In genomic region chr8:105347428-105348221, GRCm38 (mm10) we compare ENCODE assay signal across 8 mouse cellular contexts. TPM values are rescaled to one million over a fixed set of nuclear protein-coding genes. Genes with fewer than 3 reads are reported as not detected.
DNase-seq lines count a peak whose midpoint lies in the region; ATAC-seq and TF ChIP-seq lines count a peak whose summit lies in the region.

Gene Fhod1, minus strand, starts transcription at chr8:105347953.

- peak within 1 kb of the TSS; percentile 70 for H3K4me3 ChIP-seq in embryonic facial prominence, embryonic 11.5 days (ENCODE audit: low read depth, low read length)
- peak within 1 kb of the TSS; percentile 75 for H3K4me3 ChIP-seq in limb, embryonic 12.5 days (replicated peaks)
- peak within 1 kb of the TSS; percentile 69 for H3K4me3 ChIP-seq in midbrain, embryonic 15.5 days
- H3K4me3 ChIP-seq in spleen, adult 2 months (ENCODE audit: extremely low read depth, insufficient read depth, insufficient read length), result peak within 1 kb of the TSS; percentile 84

- H3K4me2 ChIP-seq in embryonic facial prominence, embryonic 11.5 days (ENCODE audit: low read depth, low read length), result peak within 1 kb of the TSS; percentile 98
- peak within 1 kb of the TSS; percentile 94 for H3K4me2 ChIP-seq in limb, embryonic 12.5 days
- H3K4me2 ChIP-seq in midbrain, embryonic 15.5 days, result peak within 1 kb of the TSS; percentile 98

- no peaks in the 10 kb centered on the region for H3K9me3 ChIP-seq in embryonic facial prominence, embryonic 11.5 days (replicated peaks; ENCODE audit: control insufficient read depth, low read length)
- H3K9me3 ChIP-seq in limb, embryonic 12.5 days, result no peaks in the 10 kb centered on the region
- no peaks in the 10 kb centered on the region for H3K9me3 ChIP-seq in midbrain, embryonic 15.5 days

- peak within 1 kb of the TSS; percentile 77 for H3K9ac ChIP-seq in embryonic facial prominence, embryonic 11.5 days (replicated peaks; ENCODE audit: low read length)
- peak within 1 kb of the TSS; percentile 83 for H3K9ac ChIP-seq in limb, embryonic 12.5 days (replicated peaks)
- peak within 1 kb of the TSS; percentile 69 for H3K9ac ChIP-seq in midbrain, embryonic 15.5 days

- no peaks in the 10 kb centered on the region for H3K36me3 ChIP-seq in embryonic facial prominence, embryonic 11.5 days (replicated peaks; ENCODE audit: control insufficient read depth, insufficient read depth, low read depth, low read length)
- H3K36me3 ChIP-seq in limb, embryonic 12.5 days, result no peaks in the 10 kb centered on the region
- H3K36me3 ChIP-seq in midbrain, embryonic 15.5 days (replicated peaks), result no peaks in the 10 kb centered on the region
- no peaks in the 10 kb centered on the region for H3K36me3 ChIP-seq in spleen, adult 2 months (ENCODE audit: control insufficient read depth, insufficient read depth, low read length)

- peak; percentile 87 for DNase-seq in layer of hippocampus, adult 11-12 months (ENCODE audit: low spot score)
- DNase-seq in layer of hippocampus, adult 9-10 months (ENCODE audit: low spot score), result no peak
- DNase-seq in embryonic facial prominence, embryonic 11.5 days (ENCODE audit: low spot score), result peak; percentile 98
- peak; percentile 97 for DNase-seq in kidney, adult 11 months
- peak; percentile 66 to 90 for DNase-seq in spleen, adult 2 months (ENCODE audit: low read depth in 1 of 2, low spot score in 2 of 2)

- no peak for TF ChIP-seq CTCF in spleen, adult 2 months (IDR thresholded peaks at IDR 0.05; ENCODE audit: extremely low read depth, insufficient read depth, insufficient read length, insufficient replicate concordance)

- no peaks in the 10 kb centered on the region for H3K27me3 ChIP-seq in embryonic facial prominence, embryonic 11.5 days (ENCODE audit: control insufficient read depth, insufficient read depth, low read length)
- H3K27me3 ChIP-seq in limb, embryonic 12.5 days, result no peaks in the 10 kb centered on the region; the same call in 1 of the 2 replicates
- H3K27me3 ChIP-seq in midbrain, embryonic 15.5 days (replicated peaks), result peaks cover 14% of the 10 kb centered on the region
- H3K27me3 ChIP-seq in spleen, adult 2 months (ENCODE audit: control insufficient read depth, insufficient read depth, low read length), result peaks cover 5% of the 10 kb centered on the region

- peak; percentile 81 for ATAC-seq in embryonic facial prominence, embryonic 11.5 days (replicated peaks; ENCODE audit: insufficient number of reproducible peaks, low FRiP score, low TSS enrichment, low read depth)
- ATAC-seq in granulocyte monocyte progenitor cell, adult 5-6 weeks (replicated peaks; ENCODE audit: poor library complexity, severe bottlenecking), result peak; percentile 80
- ATAC-seq in limb, embryonic 12.5 days (ENCODE audit: insufficient number of reproducible peaks, insufficient read depth, low FRiP score, low TSS enrichment, low read depth), result peak; percentile 87
- ATAC-seq in midbrain, embryonic 15.5 days (replicated peaks), result peak; percentile 86

- peaks cover 9% of the 10 kb centered on the region for H3K4me1 ChIP-seq in embryonic facial prominence, embryonic 11.5 days (ENCODE audit: control insufficient read depth, insufficient read depth, low read length)
- H3K4me1 ChIP-seq in limb, embryonic 12.5 days (replicated peaks), result peaks cover 32% of the 10 kb centered on the region
- peaks cover 40% of the 10 kb centered on the region for H3K4me1 ChIP-seq in midbrain, embryonic 15.5 days
- peaks cover 11% of the 10 kb centered on the region for H3K4me1 ChIP-seq in spleen, adult 2 months (ENCODE audit: control insufficient read depth, insufficient read depth, insufficient read length)

- H3K27ac ChIP-seq in embryonic facial prominence, embryonic 11.5 days (replicated peaks; ENCODE audit: low read depth, low read length), result peak within 1 kb of the TSS; percentile 56
- H3K27ac ChIP-seq in limb, embryonic 12.5 days, result peak within 1 kb of the TSS; percentile 90
- H3K27ac ChIP-seq in midbrain, embryonic 15.5 days, result peak within 1 kb of the TSS; percentile 80
- H3K27ac ChIP-seq in spleen, adult 2 months (ENCODE audit: insufficient read depth, low read length), result peak within 1 kb of the TSS; percentile 69

- peak; percentile 39; the same call in 1 of the 2 replicates for TF ChIP-seq POLR2A in spleen, adult 2 months (IDR thresholded peaks at IDR 0.05; ENCODE audit: low read depth, low read length)

- WGBS in embryonic facial prominence, embryonic 11.5 days, result under 1% methylated on average over 53 of the region's 53 CpGs
- under 1% methylated on average over 53 of the region's 53 CpGs for WGBS in limb, embryonic 12.5 days
- WGBS in midbrain, embryonic 15.5 days, result under 1% methylated on average over 53 of the region's 53 CpGs
- WGBS in spleen, adult 2 months, result under 1% methylated on average over 53 of the region's 53 CpGs

RNA-seq across cellular contexts. Expression of gene Fhod1, which starts in this region (rescaled TPM):
- 1.8 and 2.6 TPM in 2 replicates for polyA plus RNA-seq in embryonic facial prominence, embryonic 11.5 days (2014; fragmentation: Nextera tagmentation; extraction: Ambion mirVana)
- total RNA-seq in granulocyte monocyte progenitor cell, adult 5-6 weeks (2014; fragmentation: Nextera tagmentation), result 7.0 and 12.9 TPM in 2 replicates
- 2.5 and 2.6 TPM in 2 replicates for total RNA-seq in granulocyte monocyte progenitor cell, adult 5-6 weeks (2017)
- polyA plus RNA-seq in limb, embryonic 12.5 days (2016; fragmentation: Nextera tagmentation; extraction: Ambion mirVana), result 1.6 and 2.3 TPM in 2 replicates
- 0.88 and 1.2 TPM in 2 replicates for polyA plus RNA-seq in midbrain, embryonic 15.5 days (2015; fragmentation: Nextera tagmentation; extraction: Ambion mirVana)
- polyA plus RNA-seq in spleen, adult 2 months (2012; rRNA removed), result 52.0 and 58.1 TPM in 2 replicates

Comparison
In these comparisons a context has a peak if more than half of its experiments do, and no peak if none do; other contexts are left out.
1. RNA of gene Fhod1 (polyA plus RNA-seq): 52.0 to 58.1 TPM in spleen, adult 2 months; 1.8 to 2.6 TPM in embryonic facial prominence, embryonic 11.5 days, 1.6 to 2.3 TPM in limb, embryonic 12.5 days and 0.88 to 1.2 TPM in midbrain, embryonic 15.5 days; every median in the first group is over 10 times any median in the second.
2. Peak in every context shown above with its lines, with median percentiles within 50 percentile points of each other: ATAC-seq, H3K27ac ChIP-seq, H3K4me2 ChIP-seq, H3K4me3 ChIP-seq and H3K9ac ChIP-seq.